In genomic region chr4:128734721-128735671, GRCm38 (mm10) we compare ENCODE assay signal across 8 mouse cellular contexts. TPM values are rescaled to one million over a fixed set of nuclear protein-coding genes. Genes with fewer than 3 reads are reported as not detected.
DNase-seq lines count a peak whose midpoint lies in the region; ATAC-seq lines count a peak whose summit lies in the region.

No protein-coding gene starts in this region.

- 71% methylated on average over 18 of the region's 18 CpGs for WGBS in limb, embryonic 12.5 days
- 87% methylated on average over 18 of the region's 18 CpGs for WGBS in limb, embryonic 10.5 days
- WGBS in embryonic facial prominence, embryonic 15.5 days: 56% methylated on average over 18 of the region's 18 CpGs
- 70% methylated on average over 18 of the region's 18 CpGs for WGBS in stomach, embryonic 15.5 days

- H3K4me3 ChIP-seq in limb, embryonic 12.5 days (replicated peaks): 0 out of 2 replicates have a peak overlapping the region, but pooled peaks have one; percentile 6
- no peak overlapping the region for H3K4me3 ChIP-seq in limb, embryonic 10.5 days
- H3K4me3 ChIP-seq in embryonic facial prominence, embryonic 15.5 days (replicated peaks): no peak overlapping the region
- no peak overlapping the region for H3K4me3 ChIP-seq in stomach, embryonic 15.5 days (replicated peaks)

- peaks cover 55% of the 10 kb centered on the region for H3K36me3 ChIP-seq in limb, embryonic 12.5 days
- H3K36me3 ChIP-seq in limb, embryonic 10.5 days: peaks cover 77% of the 10 kb centered on the region
- peaks cover 3% of the 10 kb centered on the region; the same call in 1 of the 2 replicates for H3K36me3 ChIP-seq in embryonic facial prominence, embryonic 15.5 days
- no peaks in the 10 kb centered on the region for H3K36me3 ChIP-seq in stomach, embryonic 15.5 days

- H3K9me3 ChIP-seq in limb, embryonic 12.5 days: no peaks in the 10 kb centered on the region
- no peaks in the 10 kb centered on the region for H3K9me3 ChIP-seq in limb, embryonic 10.5 days (replicated peaks)
- no peaks in the 10 kb centered on the region for H3K9me3 ChIP-seq in embryonic facial prominence, embryonic 15.5 days (replicated peaks)
- no peaks in the 10 kb centered on the region for H3K9me3 ChIP-seq in stomach, embryonic 15.5 days

- peak overlapping the region; percentile 19; the same call in 1 of the 2 replicates for H3K4me2 ChIP-seq in limb, embryonic 12.5 days
- H3K4me2 ChIP-seq in embryonic facial prominence, embryonic 15.5 days (replicated peaks): peak overlapping the region; percentile 15; the same call in 1 of the 2 replicates
- H3K4me2 ChIP-seq in stomach, embryonic 15.5 days: 0 out of 2 replicates have a peak overlapping the region, but pooled peaks have one; percentile 8

- no peaks in the 10 kb centered on the region for H3K27me3 ChIP-seq in limb, embryonic 12.5 days
- no peaks in the 10 kb centered on the region for H3K27me3 ChIP-seq in limb, embryonic 10.5 days (ENCODE audit: low read depth, poor library complexity, severe bottlenecking)
- H3K27me3 ChIP-seq in embryonic facial prominence, embryonic 15.5 days: no peaks in the 10 kb centered on the region
- H3K27me3 ChIP-seq in stomach, embryonic 15.5 days (replicated peaks): no peaks in the 10 kb centered on the region

- peaks cover 65% of the 10 kb centered on the region for H3K4me1 ChIP-seq in limb, embryonic 12.5 days (replicated peaks)
- peaks cover 65% of the 10 kb centered on the region for H3K4me1 ChIP-seq in limb, embryonic 10.5 days
- H3K4me1 ChIP-seq in embryonic facial prominence, embryonic 15.5 days: peaks cover 71% of the 10 kb centered on the region
- peaks cover 62% of the 10 kb centered on the region for H3K4me1 ChIP-seq in stomach, embryonic 15.5 days

- ATAC-seq in limb, embryonic 12.5 days (ENCODE audit: insufficient number of reproducible peaks, insufficient read depth, low FRiP score, low TSS enrichment, low read depth): no peak
- ATAC-seq in embryonic facial prominence, embryonic 15.5 days (ENCODE audit: insufficient number of reproducible peaks, low FRiP score, low TSS enrichment, low read depth): no peak
- ATAC-seq in stomach, embryonic 15.5 days (ENCODE audit: insufficient read depth, low FRiP score, low read depth): no peak

- DNase-seq in limb, embryonic 10.5 days (ENCODE audit: low spot score): no peak
- peak; percentile 82 for DNase-seq in induced T-regulatory cell, adult 2 months (ENCODE audit: low read depth)
- peak; percentile 55 for DNase-seq in lung, postnatal 10 days
- no peak for DNase-seq in MN1 (ENCODE audit: low spot score)
- DNase-seq in testis, postnatal 10 days (ENCODE audit: low spot score): no peak

- peak overlapping the region; percentile 70 for H3K27ac ChIP-seq in limb, embryonic 12.5 days
- H3K27ac ChIP-seq in limb, embryonic 10.5 days: no peak overlapping the region
- peak overlapping the region; percentile 88 for H3K27ac ChIP-seq in embryonic facial prominence, embryonic 15.5 days (replicated peaks)
- peak overlapping the region; percentile 63 for H3K27ac ChIP-seq in stomach, embryonic 15.5 days

- no peak overlapping the region for H3K9ac ChIP-seq in limb, embryonic 12.5 days (replicated peaks)
- H3K9ac ChIP-seq in embryonic facial prominence, embryonic 15.5 days: no peak overlapping the region
- no peak overlapping the region for H3K9ac ChIP-seq in stomach, embryonic 15.5 days

RNA-seq across cellular contexts. Expression of gene A3galt2, which starts 20.2 kb away (rescaled TPM):
- polyA plus RNA-seq in limb, embryonic 12.5 days (2016; fragmentation: Nextera tagmentation; extraction: Ambion mirVana): 0.18 and 0.32 TPM in 2 replicates
- polyA plus RNA-seq in limb, embryonic 10.5 days (2016; fragmentation: Nextera tagmentation; extraction: Ambion mirVana): 0.10 TPM in 1 of 2 replicates, not detected in the other
- 0.12 and 0.15 TPM in 2 replicates for polyA plus RNA-seq in embryonic facial prominence, embryonic 15.5 days (2015; fragmentation: Nextera tagmentation; extraction: Ambion mirVana)
- 0.09 and 0.14 TPM in 2 replicates for polyA plus RNA-seq in stomach, embryonic 15.5 days (2015; fragmentation: Nextera tagmentation; extraction: Ambion mirVana)

Comparison
In these comparisons a context has a peak if more than half of its experiments do, and no peak if none do; other contexts are left out.
1. DNase-seq: peak in induced T-regulatory cell, adult 2 months (single experiment) and lung, postnatal 10 days (single experiment); none in limb, embryonic 10.5 days (single experiment), MN1 (single experiment) and testis, postnatal 10 days (single experiment).
2. Peak in every context shown above with its lines, with median percentiles within 50 percentile points of each other: H3K4me2 ChIP-seq.